Mouse (Mus musculus) right cerebral cortex, adult 18-20 months (tissue): ENCODE results near the gene Lingo2.
A peak's percentile ranks its signal among the peaks of the same experiment; 100 is the strongest.
"Not testable (repeated sequence)": the region's sequence is repeated elsewhere in the genome, so short reads cannot be mapped to it uniquely, and the experiment has no call there.

Experiments used
- DNase-seq: peaks from one replicate; pipeline ENCODE4 v3.0.0; 2022; ENCODE audit warnings: mixed read lengths

Lingo2 gene

GRCm38 (mm10) chr4:35823322-35823870 lies 1128.2 kb downstream of the Lingo2 start:
- no peak for DNase-seq

- DNase-seq: peak; percentile 23
Observed at GRCm38 (mm10) chr4:35820701-35821100, 1130.8 kb downstream of the Lingo2 start.

DNA sequence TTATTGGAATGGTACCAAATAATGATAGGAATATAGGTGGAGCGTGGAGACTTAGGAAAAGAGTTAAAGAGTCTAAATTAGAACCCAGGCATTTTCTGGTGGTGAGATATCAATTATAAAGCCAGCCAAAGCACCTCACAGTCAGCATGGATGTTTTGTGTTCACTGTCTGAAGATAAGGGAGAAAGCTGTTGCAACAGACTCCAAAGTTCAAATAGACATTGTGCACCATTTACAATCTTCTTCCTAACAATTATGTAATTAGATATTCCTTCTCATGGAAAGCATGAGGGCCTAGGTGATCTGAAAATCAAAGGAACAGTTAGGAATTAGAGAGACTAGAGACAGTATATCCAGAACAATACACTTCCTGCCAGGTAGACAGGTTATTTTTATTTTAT lies 1136.8 kb downstream of the Lingo2 start:
- no peak for DNase-seq

GRCm38 (mm10) chr4:35807497-35808210 lies 1143.9 kb downstream of the Lingo2 start:
- DNase-seq: no peak

GRCm38 (mm10) chr4:35806881-35807464 lies 1144.6 kb downstream of the Lingo2 start:
- no peak for DNase-seq

GRCm38 (mm10) chr4:35784255-35784921 lies 1167.2 kb downstream of the Lingo2 start:
- DNase-seq: no peak

DNA sequence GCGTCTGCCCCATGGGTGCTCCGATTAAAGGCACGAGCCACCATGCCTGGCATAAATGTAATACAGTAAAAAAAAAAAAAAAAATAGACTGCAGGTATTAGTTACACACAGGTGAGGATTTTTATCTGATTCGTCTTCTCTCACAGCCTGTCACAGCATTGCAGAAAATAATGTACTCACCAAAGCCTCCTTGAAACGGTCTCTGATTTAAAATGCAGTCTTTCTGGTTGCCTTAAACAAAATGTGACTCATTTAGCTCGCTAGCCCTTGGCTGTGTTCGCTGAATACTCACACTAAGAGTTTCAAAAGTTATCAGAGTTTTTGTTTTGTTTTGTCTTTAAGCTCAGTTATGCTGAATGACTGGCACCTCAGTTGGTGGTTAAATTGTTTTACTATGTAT lies 1180.7 kb downstream of the Lingo2 start:
- DNase-seq: no peak

- DNase-seq: no peak
Observed at GRCm38 (mm10) chr4:35766905-35767304, 1184.6 kb downstream of the Lingo2 start.

GRCm38 (mm10) chr4:35761181-35761580 lies 1190.4 kb downstream of the Lingo2 start:
- DNase-seq: no peak

DNA sequence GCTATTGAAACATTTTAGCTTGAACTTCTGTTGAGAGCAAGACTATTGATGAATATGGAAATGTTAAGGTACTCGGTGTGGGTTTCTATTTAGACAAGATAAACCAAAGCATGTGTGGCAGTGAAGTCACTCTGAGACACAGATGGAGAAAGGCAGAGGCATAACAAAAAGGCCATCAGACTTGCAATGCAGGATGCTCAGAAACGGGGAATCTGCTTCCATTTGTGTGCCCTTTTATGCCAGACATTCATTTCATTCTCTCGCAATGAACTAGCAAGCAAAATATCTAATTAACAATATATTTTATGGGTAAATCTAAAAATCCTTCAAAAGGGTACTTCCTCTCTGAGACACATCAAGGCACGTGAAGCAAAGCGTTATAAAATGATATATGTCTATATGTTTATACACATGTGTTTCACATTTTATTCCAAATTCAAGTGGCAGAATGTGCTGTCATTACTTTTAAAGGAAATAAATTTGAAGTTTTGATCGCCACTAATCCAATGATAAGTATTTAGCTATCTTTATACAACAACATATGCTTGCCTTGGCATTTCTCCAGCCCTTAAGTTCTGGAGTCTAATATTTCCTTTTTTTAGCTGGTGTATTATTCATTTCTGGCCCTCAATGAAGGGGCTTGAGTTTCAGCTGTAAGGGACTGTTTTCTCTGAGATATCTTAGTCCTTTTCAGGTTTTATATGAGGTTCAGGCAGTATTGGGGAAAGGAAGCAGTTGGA lies 1199.3 kb downstream of the Lingo2 start:
- no peak for DNase-seq

DNA sequence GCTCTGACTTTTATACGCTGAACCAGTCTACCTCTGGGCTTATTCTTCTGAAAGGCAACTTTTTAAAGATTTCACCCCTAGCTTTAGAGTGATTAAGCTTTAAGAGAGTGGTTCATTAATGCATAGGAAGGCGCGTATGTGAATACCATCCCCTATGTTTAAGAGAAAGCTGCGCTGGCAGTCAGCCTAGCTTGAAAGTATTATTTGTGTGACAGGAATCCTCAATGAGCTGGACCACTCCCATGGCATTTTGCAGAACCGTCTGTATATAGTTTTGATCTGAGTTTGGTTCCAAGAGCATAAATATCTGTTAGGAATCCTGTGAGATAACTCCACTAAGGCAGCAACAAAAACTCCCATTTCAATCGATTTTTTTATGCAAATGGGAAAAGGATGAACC lies 1204.9 kb downstream of the Lingo2 start:
- DNase-seq: no peak

DNA sequence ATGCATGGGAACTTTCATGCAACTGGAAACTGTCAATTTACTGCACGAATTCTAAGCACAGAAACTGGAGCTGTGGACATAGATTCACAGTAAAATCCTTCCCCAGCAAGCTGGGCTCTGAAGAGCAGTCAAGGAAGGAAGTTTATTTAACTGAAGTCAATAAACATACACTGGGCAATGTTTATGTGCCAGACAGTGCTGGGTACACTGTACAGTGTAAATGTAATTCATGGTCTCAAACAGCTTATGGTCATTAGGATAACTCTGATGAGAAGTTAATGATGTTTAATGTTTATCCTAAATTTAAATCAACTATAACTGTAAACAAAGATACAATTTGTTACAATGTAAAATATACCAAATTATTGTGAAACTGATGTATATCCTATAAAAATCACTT lies 1226.8 kb downstream of the Lingo2 start:
- DNase-seq: no peak

GRCm38 (mm10) chr4:35704126-35704525 lies 1247.4 kb downstream of the Lingo2 start:
- DNase-seq: no peak

GRCm38 (mm10) chr4:35702661-35703060 lies 1248.9 kb downstream of the Lingo2 start:
- no peak for DNase-seq

DNA sequence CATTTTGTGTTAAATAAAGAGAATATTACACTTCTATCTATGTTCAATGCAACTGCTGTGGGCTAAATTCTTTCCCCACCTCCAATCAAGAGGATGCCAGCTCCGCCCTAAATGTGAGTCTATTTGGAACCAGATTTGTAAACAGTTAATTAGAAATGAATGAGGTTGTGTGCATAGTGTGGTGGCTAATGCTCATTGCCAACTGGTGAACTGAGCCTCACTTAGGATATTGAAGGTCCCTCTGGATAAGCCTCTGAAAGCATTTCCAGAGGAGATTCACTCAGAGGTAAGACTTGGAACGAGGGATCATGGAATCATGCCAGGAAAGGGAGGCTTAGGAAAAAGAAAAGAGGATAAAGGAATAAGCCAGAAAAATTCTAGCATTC lies 1256.4 kb downstream of the Lingo2 start:
- DNase-seq: no peak

GRCm38 (mm10) chr4:35694360-35695136 lies 1257.0 kb downstream of the Lingo2 start:
- DNase-seq: no peak

GRCm38 (mm10) chr4:35690521-35690920 lies 1261.0 kb downstream of the Lingo2 start:
- no peak for DNase-seq

- DNase-seq: not testable (repeated sequence)
Observed at GRCm38 (mm10) chr4:35688498-35689240, 1262.9 kb downstream of the Lingo2 start.
